In the genomic region with DNA sequence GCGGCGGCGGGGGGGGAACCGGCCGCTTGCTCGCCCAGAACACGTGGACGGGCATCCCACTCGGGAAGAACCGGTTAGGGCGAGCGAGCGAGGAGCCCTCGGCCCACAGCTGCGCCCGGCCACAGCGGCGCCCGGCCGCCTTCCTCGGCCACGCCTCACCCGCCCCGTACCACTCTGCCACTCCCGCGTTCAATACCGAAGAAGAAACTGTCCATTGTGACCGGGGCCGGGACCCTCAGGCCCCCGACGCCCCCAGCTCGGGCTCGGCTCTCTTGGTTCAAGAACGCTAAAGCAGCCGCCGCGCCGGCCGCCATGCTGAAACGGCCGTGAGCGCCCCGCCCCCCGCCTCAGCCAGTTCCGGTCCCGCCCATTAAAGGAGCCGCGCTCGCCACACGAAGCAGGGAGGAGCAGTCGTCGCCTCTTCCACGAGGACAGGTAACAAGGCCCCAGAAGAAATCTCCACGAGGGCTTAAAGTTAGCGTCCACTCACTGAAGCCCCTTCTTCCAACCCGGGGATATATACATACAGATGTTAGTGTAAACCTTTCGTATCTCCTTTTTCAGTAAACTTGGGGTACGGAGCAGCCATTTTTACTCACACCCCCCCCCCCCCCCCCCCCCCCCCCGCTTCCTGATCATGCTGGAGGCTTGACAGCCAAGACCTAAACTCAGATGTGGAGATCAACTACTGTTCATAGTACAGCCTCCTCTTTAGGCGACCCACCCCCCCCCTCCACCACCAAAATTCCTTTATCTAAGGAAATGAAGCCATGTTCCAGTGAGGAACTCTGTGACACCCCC, we compare ENCODE assay signal across 8 mouse cellular contexts. TPM values are rescaled to one million over a fixed set of nuclear protein-coding genes. Genes with fewer than 3 reads are reported as not detected.
DNase-seq lines count a peak whose midpoint lies in the region; ATAC-seq and TF ChIP-seq lines count a peak whose summit lies in the region.

Gene Npm3, minus strand, starts transcription at position 349 of the 801 bp plus-strand sequence.

- peak; percentile 81 for ATAC-seq in embryonic facial prominence, embryonic 15.5 days (ENCODE audit: insufficient number of reproducible peaks, low FRiP score, low TSS enrichment, low read depth)
- ATAC-seq in kidney, embryonic 14.5 days (ENCODE audit: low FRiP score, low TSS enrichment) = peak; percentile 65
- peak; percentile 34 for ATAC-seq in monocyte, adult 5-6 weeks (replicated peaks; ENCODE audit: insufficient number of reproducible peaks, low FRiP score, low TSS enrichment, poor library complexity, severe bottlenecking)

- H3K9me3 ChIP-seq in embryonic facial prominence, embryonic 15.5 days (replicated peaks) = no peaks in the 10 kb centered on the region
- no peaks in the 10 kb centered on the region for H3K9me3 ChIP-seq in kidney, embryonic 14.5 days (ENCODE audit: control insufficient read depth, low read length)

- H3K36me3 ChIP-seq in embryonic facial prominence, embryonic 15.5 days = peaks cover 27% of the 10 kb centered on the region
- peaks cover 27% of the 10 kb centered on the region for H3K36me3 ChIP-seq in kidney, embryonic 14.5 days (ENCODE audit: control insufficient read depth, insufficient read depth, low read length)

- peak; percentile 34; the same call in 1 of the 2 replicates for TF ChIP-seq POLR2A in bone marrow, adult 2 months (IDR thresholded peaks at IDR 0.05; ENCODE audit: borderline replicate concordance, control insufficient read depth, low read depth, low read length)

- WGBS in bone marrow, adult 2 months = under 1% methylated on average over 57 of the region's 60 CpGs
- under 1% methylated on average over 58 of the region's 60 CpGs for WGBS in embryonic facial prominence, embryonic 15.5 days
- under 1% methylated on average over 55 of the region's 60 CpGs for WGBS in kidney, embryonic 14.5 days

- no peak for TF ChIP-seq CTCF in bone marrow, adult 2 months (IDR thresholded peaks at IDR 0.05; ENCODE audit: control insufficient read depth, insufficient read depth, low read length)

- H3K27ac ChIP-seq in bone marrow, adult 2 months (ENCODE audit: control insufficient read depth, insufficient read depth, low read depth, low read length, poor library complexity) = peak within 1 kb of the TSS; percentile 35
- no peak within 1 kb of the TSS for H3K27ac ChIP-seq in embryonic facial prominence, embryonic 15.5 days (replicated peaks)
- H3K27ac ChIP-seq in kidney, embryonic 14.5 days (ENCODE audit: low read depth, low read length) = no peak within 1 kb of the TSS

- peaks cover 23% of the 10 kb centered on the region for H3K27me3 ChIP-seq in embryonic facial prominence, embryonic 15.5 days
- peaks cover 13% of the 10 kb centered on the region for H3K27me3 ChIP-seq in kidney, embryonic 14.5 days (ENCODE audit: control insufficient read depth, insufficient read depth, low read length)

- H3K4me1 ChIP-seq in bone marrow, adult 2 months (ENCODE audit: control insufficient read depth, insufficient read depth, low read length) = peaks cover 6% of the 10 kb centered on the region
- peaks cover 31% of the 10 kb centered on the region for H3K4me1 ChIP-seq in embryonic facial prominence, embryonic 15.5 days
- peaks cover 24% of the 10 kb centered on the region; the same call in 1 of the 2 replicates for H3K4me1 ChIP-seq in kidney, embryonic 14.5 days (ENCODE audit: control insufficient read depth, insufficient read depth, low read length)

- peak within 1 kb of the TSS; percentile 77 for H3K4me3 ChIP-seq in bone marrow, adult 2 months (replicated peaks; ENCODE audit: control insufficient read depth, low read depth, low read length)
- H3K4me3 ChIP-seq in embryonic facial prominence, embryonic 15.5 days (replicated peaks) = peak within 1 kb of the TSS; percentile 92
- peak within 1 kb of the TSS; percentile 87 for H3K4me3 ChIP-seq in kidney, embryonic 14.5 days (ENCODE audit: low read length)

- peak within 1 kb of the TSS; percentile 72 for H3K9ac ChIP-seq in embryonic facial prominence, embryonic 15.5 days
- peak within 1 kb of the TSS; percentile 90 for H3K9ac ChIP-seq in kidney, embryonic 14.5 days (ENCODE audit: low read depth, low read length)

- H3K4me2 ChIP-seq in embryonic facial prominence, embryonic 15.5 days (replicated peaks) = peak within 1 kb of the TSS; percentile 88
- peak within 1 kb of the TSS; percentile 92 for H3K4me2 ChIP-seq in kidney, embryonic 14.5 days (replicated peaks; ENCODE audit: low read depth, low read length)

- DNase-seq in A20 (ENCODE audit: low read depth, low spot score) (peak; percentile 93), liver (peak; percentile 91)
- DNase-seq in heart, adult 9 months (ENCODE audit: low spot score in 2 of 2) = peak; percentile 70 to 77
- peak; percentile 86 to 95 for DNase-seq in spleen, postnatal 4 days (ENCODE audit: low spot score in 2 of 2)

RNA-seq across cellular contexts. Expression of gene Npm3, which starts in this region (rescaled TPM):
- 44.1 and 56.0 TPM in 2 replicates for polyA plus RNA-seq in bone marrow, adult 2 months (2011; ENCODE audit: insufficient read depth, insufficient read length, low replicate concordance, missing spikeins)
- 17.0 and 17.9 TPM in 2 replicates for polyA plus RNA-seq in embryonic facial prominence, embryonic 15.5 days (2015; fragmentation: Nextera tagmentation; extraction: Ambion mirVana)
- 21.4 and 111 TPM in 2 replicates for polyA plus RNA-seq in kidney, embryonic 14.5 days (2014; fragmentation: Nextera tagmentation; extraction: Ambion mirVana)
- total RNA-seq in monocyte, adult 5-6 weeks (2017) = 33.8 to 73.5 TPM (median 54.3 TPM) in 3 replicates
